ENCODE assay signal across 7 mouse cellular contexts in genomic region chr19:36705286-36706146, GRCm38 (mm10). TPM values are rescaled to one million over a fixed set of nuclear protein-coding genes. Genes with fewer than 3 reads are reported as not detected.
DNase-seq lines count a peak whose midpoint lies in the region; ATAC-seq and TF ChIP-seq lines count a peak whose summit lies in the region.

No protein-coding gene starts in this region.

- no peak overlapping the region for H3K27ac ChIP-seq in forebrain, postnatal 0 days (ENCODE audit: low read depth, low read length)
- H3K27ac ChIP-seq in intestine, embryonic 14.5 days (ENCODE audit: low read depth): no peak overlapping the region

- no peaks in the 10 kb centered on the region for H3K36me3 ChIP-seq in forebrain, postnatal 0 days (ENCODE audit: insufficient read depth)
- no peaks in the 10 kb centered on the region for H3K36me3 ChIP-seq in intestine, embryonic 14.5 days (ENCODE audit: control insufficient read depth, insufficient read depth, low read length)

- H3K4me3 ChIP-seq in lung, adult 2 months (replicated peaks; ENCODE audit: extremely low read depth, low read depth, low read length): peak overlapping the region; percentile 36
- H3K4me3 ChIP-seq in forebrain, postnatal 0 days (ENCODE audit: low read depth, low read length): no peak overlapping the region
- no peak overlapping the region for H3K4me3 ChIP-seq in intestine, embryonic 14.5 days (ENCODE audit: low read depth, low read length)

- DNase-seq in lung, adult 2 months: no peak
- no peak for DNase-seq in lung, adult 18-20 months
- peak; percentile 66 for DNase-seq in forebrain, postnatal 0 days
- DNase-seq in intestine, embryonic 14.5 days (ENCODE audit: low spot score): peak; percentile 50
- peak; percentile 28 for DNase-seq in naive thymus-derived CD4-positive, alpha-beta T cell, adult 2 months (ENCODE audit: low read depth)
- DNase-seq in gastrocnemius, adult 8-10 months (ENCODE audit: low spot score in 2 of 2): no peak
- DNase-seq in right cerebral cortex, postnatal 4 days: no peak

- TF ChIP-seq CTCF in lung, adult 2 months (IDR thresholded peaks at IDR 0.05; ENCODE audit: insufficient read depth, low read length): no peak
- no peak for TF ChIP-seq CTCF in forebrain, postnatal 0 days (IDR thresholded peaks at IDR 0.05; ENCODE audit: low read depth)

- no peak for TF ChIP-seq POLR2A in lung, adult 2 months (IDR thresholded peaks at IDR 0.05; ENCODE audit: borderline replicate concordance, extremely low read depth, low read depth, low read length)

- no peaks in the 10 kb centered on the region for H3K27me3 ChIP-seq in forebrain, postnatal 0 days (ENCODE audit: insufficient read depth, low read length)
- H3K27me3 ChIP-seq in intestine, embryonic 14.5 days (replicated peaks; ENCODE audit: control insufficient read depth, insufficient read depth, low read length): no peaks in the 10 kb centered on the region

- H3K9ac ChIP-seq in forebrain, postnatal 0 days: no peak overlapping the region
- no peak overlapping the region for H3K9ac ChIP-seq in intestine, embryonic 14.5 days (ENCODE audit: low read length)

- H3K4me1 ChIP-seq in lung, adult 2 months (ENCODE audit: control insufficient read depth, insufficient read depth, low read length): peaks cover 8% of the 10 kb centered on the region
- no peaks in the 10 kb centered on the region for H3K4me1 ChIP-seq in forebrain, postnatal 0 days (ENCODE audit: insufficient read depth)
- H3K4me1 ChIP-seq in intestine, embryonic 14.5 days (replicated peaks; ENCODE audit: control insufficient read depth, insufficient read depth, low read length): peaks cover 23% of the 10 kb centered on the region; the same call in 1 of the 2 replicates

- H3K4me2 ChIP-seq in forebrain, postnatal 0 days (ENCODE audit: low read depth): 0 out of 2 replicates have a peak overlapping the region, but pooled peaks have one; percentile 13
- H3K4me2 ChIP-seq in intestine, embryonic 14.5 days (ENCODE audit: low read length): no peak overlapping the region

- no peaks in the 10 kb centered on the region for H3K9me3 ChIP-seq in forebrain, postnatal 0 days (ENCODE audit: low read length)
- no peaks in the 10 kb centered on the region for H3K9me3 ChIP-seq in intestine, embryonic 14.5 days (ENCODE audit: control insufficient read depth, low read length)

- 15% methylated on average over 17 of the region's 17 CpGs for WGBS in lung, adult 2 months
- 46% methylated on average over 17 of the region's 17 CpGs for WGBS in forebrain, postnatal 0 days
- WGBS in intestine, embryonic 14.5 days: 69% methylated on average over 17 of the region's 17 CpGs

- ATAC-seq in forebrain, postnatal 0 days: peak; percentile 87
- no peak for ATAC-seq in intestine, embryonic 14.5 days (replicated peaks; ENCODE audit: low FRiP score, low TSS enrichment, low read depth)

RNA-seq across cellular contexts. Expression of gene Ppp1r3c, which starts 30.9 kb away (rescaled TPM):
- 5.4 and 9.8 TPM in 2 replicates for polyA plus RNA-seq in lung, adult 2 months (2012; rRNA removed)
- 28.2 and 28.6 TPM in 2 replicates for total RNA-seq in forebrain, postnatal 0 days (2014; rRNA removed)
- 6.4 and 8.9 TPM in 2 replicates for polyA plus RNA-seq in forebrain, postnatal 0 days (2015; fragmentation: Nextera tagmentation; extraction: Ambion mirVana)
- polyA plus RNA-seq in intestine, embryonic 14.5 days (2014; fragmentation: Nextera tagmentation; extraction: Ambion mirVana): 10.0 and 11.7 TPM in 2 replicates
- 100 to 1,000 TPM; 231 to 631 (median 418) TPM for total RNA-seq in gastrocnemius, adult 8-10 months (2022)

Comparison
In these comparisons a context has a peak if more than half of its experiments do, and no peak if none do; other contexts are left out.
1. DNase-seq: peak in forebrain, postnatal 0 days (single experiment), intestine, embryonic 14.5 days (single experiment) and naive thymus-derived CD4-positive, alpha-beta T cell, adult 2 months (single experiment); none in lung, adult 2 months (single experiment), lung, adult 18-20 months (0 of 2), gastrocnemius, adult 8-10 months (0 of 2) and right cerebral cortex, postnatal 4 days (single experiment).